Mouse (Mus musculus) mouse embryonic stem cell (cell line): Measurements from ENCODE around the gene Vmn2r51.
"Not testable (repeated sequence)": the region's sequence is repeated elsewhere in the genome, so short reads cannot be mapped to it uniquely, and the experiment has no call there.

ENCODE experiments used
- in situ Hi-C, 2 experiments: fragments of 300-500 bp; cut with MboI; formaldehyde crosslinking; loops; 1 replicate in 1 of 2; 3 replicates in 1 of 2; pipeline ENCODE4 v1.14.3; 2019 to 2020; ENCODE audit warnings: low sequenced_read_pairs in 2 of 2, low pct_unique_long_range_greater_than_20kb in 1 of 2, mixed read lengths in 1 of 2; ENCODE audit not compliant: unreplicated experiment in 1 of 2

Vmn2r51 gene

GRCm38 (mm10) chr7:10105641-10106040, at the start of gene Vmn2r51:
Gene Vmn2r51, minus strand, starts transcription at chr7:10105741.
- in situ Hi-C loops, result not testable (repeated sequence)

- in situ Hi-C loops, result not testable (repeated sequence)
Measured at GRCm38 (mm10) chr7:10053196-10053595, 52.3 kb downstream of the Vmn2r51 start, which contains the start of gene Vmn2r50. Gene Vmn2r50, minus strand, starts transcription at chr7:10053296.
